Mouse (Mus musculus): ENCODE measurements around the gene Usf1. TPM values are rescaled to one million over a fixed set of nuclear protein-coding genes. Genes with fewer than 3 reads are reported as not detected.

Gene Usf1
- polyA plus RNA-seq (2015; fragmentation: Nextera tagmentation; extraction: Ambion mirVana): 18.6 and 21.3 TPM in 2 replicates

- Histone ChIP-seq H3K4me1 (replicated peaks) (peaks cover 24% of the 10 kb centered on the region), H3K9me3 (replicated peaks) (no peaks in the 10 kb centered on the region), H3K27ac (replicated peaks) (peak within 1 kb of the TSS; percentile 80), H3K9ac (peak within 1 kb of the TSS; percentile 90), H3K36me3 (replicated peaks) (peaks cover 17% of the 10 kb centered on the region), H3K4me3 (replicated peaks) (peak within 1 kb of the TSS; percentile 86), H3K4me2 (peak within 1 kb of the TSS; percentile 75), H3K27me3 (peaks cover 11% of the 10 kb centered on the region; the same call in 1 of the 2 replicates)
- peak; percentile 94 for ATAC-seq (ENCODE audit: insufficient read depth)
- under 1% methylated on average over 36 of the region's 36 CpGs for WGBS (ENCODE audit: insufficient replicate concordance)
Observed at GRCm38 (mm10) chr1:171410947-171411484, at the start of gene Usf1. Gene Usf1, plus strand, starts transcription at chr1:171411313.

- no peak for ATAC-seq (ENCODE audit: insufficient read depth)
- H3K4me3 ChIP-seq (replicated peaks): no peak overlapping the region
- 51% methylated on average over 7 of the region's 7 CpGs for WGBS (ENCODE audit: insufficient replicate concordance)
- no peak overlapping the region for H3K9ac ChIP-seq
- no peak overlapping the region for H3K4me2 ChIP-seq
- H3K27me3 ChIP-seq: peaks cover 8% of the 10 kb centered on the region; the same call in 1 of the 2 replicates
- H3K4me1 ChIP-seq (replicated peaks): peaks cover 12% of the 10 kb centered on the region
- no peak overlapping the region for H3K27ac ChIP-seq (replicated peaks)
- H3K9me3 ChIP-seq (replicated peaks): no peaks in the 10 kb centered on the region
- no peaks in the 10 kb centered on the region for H3K36me3 ChIP-seq (replicated peaks)
Observed at GRCm38 (mm10) chr1:171365934-171366333, 45.2 kb upstream of the Usf1 start.

- Histone ChIP-seq H3K27me3 (peaks cover 31% of the 10 kb centered on the region; the same call in 1 of the 2 replicates), H3K4me3 (replicated peaks) (no peak within 1 kb of the TSS), H3K9ac (no peak within 1 kb of the TSS), H3K4me2 (no peak within 1 kb of the TSS), H3K4me1 (replicated peaks) (no peaks in the 10 kb centered on the region; the same call in 1 of the 2 replicates), H3K27ac (replicated peaks) (no peak within 1 kb of the TSS), H3K36me3 (replicated peaks) (no peaks in the 10 kb centered on the region), H3K9me3 (replicated peaks) (no peaks in the 10 kb centered on the region)
- WGBS (ENCODE audit: insufficient replicate concordance): 39% methylated on average over 20 of the region's 20 CpGs
- no peak for ATAC-seq (ENCODE audit: insufficient read depth)
Observed at GRCm38 (mm10) chr1:171369845-171370556, 41.1 kb upstream of the Usf1 start, which contains the start of gene Nectin4. Gene Nectin4, plus strand, starts transcription at chr1:171370099.

GRCm38 (mm10) chr1:171372880-171373279 is 38.2 kb upstream of the Usf1 start:
- no peak for ATAC-seq (ENCODE audit: insufficient read depth)
- Histone ChIP-seq H3K4me3 (replicated peaks) (no peak overlapping the region), H3K4me2 (no peak overlapping the region), H3K9ac (no peak overlapping the region), H3K4me1 (replicated peaks) (peaks cover 5% of the 10 kb centered on the region; the same call in 1 of the 2 replicates), H3K27me3 (peaks cover 31% of the 10 kb centered on the region), H3K36me3 (replicated peaks) (no peaks in the 10 kb centered on the region), H3K27ac (replicated peaks) (no peak overlapping the region), H3K9me3 (replicated peaks) (no peaks in the 10 kb centered on the region)
- WGBS (ENCODE audit: insufficient replicate concordance): 44% methylated on average over 3 of the region's 3 CpGs

GRCm38 (mm10) chr1:171373946-171374345 is 37.2 kb upstream of the Usf1 start:
- no peak for ATAC-seq (ENCODE audit: insufficient read depth)
- H3K9me3 ChIP-seq (replicated peaks): no peaks in the 10 kb centered on the region
- H3K27me3 ChIP-seq: peaks cover 36% of the 10 kb centered on the region
- 3% methylated on average over 4 of the region's 4 CpGs for WGBS (ENCODE audit: insufficient replicate concordance)
- H3K4me3 ChIP-seq (replicated peaks): no peak overlapping the region
- no peaks in the 10 kb centered on the region for H3K36me3 ChIP-seq (replicated peaks)
- no peak overlapping the region for H3K27ac ChIP-seq (replicated peaks)
- peaks cover 5% of the 10 kb centered on the region; the same call in 1 of the 2 replicates for H3K4me1 ChIP-seq (replicated peaks)
- H3K4me2 ChIP-seq: no peak overlapping the region
- no peak overlapping the region for H3K9ac ChIP-seq

- H3K4me2 ChIP-seq: no peak overlapping the region
- peaks cover 15% of the 10 kb centered on the region for H3K4me1 ChIP-seq (replicated peaks)
- no peaks in the 10 kb centered on the region for H3K36me3 ChIP-seq (replicated peaks)
- no peak for ATAC-seq (ENCODE audit: insufficient read depth)
- no peak overlapping the region for H3K4me3 ChIP-seq (replicated peaks)
- no peak overlapping the region for H3K27ac ChIP-seq (replicated peaks)
- 38% methylated on average over 9 of the region's 9 CpGs for WGBS (ENCODE audit: insufficient replicate concordance)
- peaks cover 44% of the 10 kb centered on the region for H3K27me3 ChIP-seq
- no peak overlapping the region for H3K9ac ChIP-seq
- no peaks in the 10 kb centered on the region for H3K9me3 ChIP-seq (replicated peaks)
Observed at GRCm38 (mm10) chr1:171375646-171376097, 35.4 kb upstream of the Usf1 start.

GRCm38 (mm10) chr1:171378298-171378697 is 32.8 kb upstream of the Usf1 start:
- H3K4me2 ChIP-seq: no peak overlapping the region
- H3K4me3 ChIP-seq (replicated peaks): no peak overlapping the region
- no peaks in the 10 kb centered on the region for H3K36me3 ChIP-seq (replicated peaks)
- H3K4me1 ChIP-seq (replicated peaks): peaks cover 15% of the 10 kb centered on the region
- 71% methylated on average over 6 of the region's 6 CpGs for WGBS (ENCODE audit: insufficient replicate concordance)
- H3K9ac ChIP-seq: no peak overlapping the region
- no peak overlapping the region for H3K27ac ChIP-seq (replicated peaks)
- H3K27me3 ChIP-seq: peaks cover 34% of the 10 kb centered on the region
- no peaks in the 10 kb centered on the region for H3K9me3 ChIP-seq (replicated peaks)
- ATAC-seq (ENCODE audit: insufficient read depth): no peak

- 0 out of 2 replicates have a peak overlapping the region, but pooled peaks have one; percentile 16 for H3K4me3 ChIP-seq (replicated peaks)
- WGBS (ENCODE audit: insufficient replicate concordance): 6% methylated on average over 31 of the region's 31 CpGs
- ATAC-seq (ENCODE audit: insufficient read depth): no peak
- H3K4me1 ChIP-seq (replicated peaks): peaks cover 15% of the 10 kb centered on the region
- no peak overlapping the region for H3K9ac ChIP-seq
- H3K4me2 ChIP-seq: peak overlapping the region; percentile 39
- no peaks in the 10 kb centered on the region for H3K36me3 ChIP-seq (replicated peaks)
- H3K27ac ChIP-seq (replicated peaks): no peak overlapping the region
- H3K9me3 ChIP-seq (replicated peaks): no peaks in the 10 kb centered on the region
- H3K27me3 ChIP-seq: peaks cover 35% of the 10 kb centered on the region
Observed at GRCm38 (mm10) chr1:171379935-171380599, 31.0 kb upstream of the Usf1 start.

GRCm38 (mm10) chr1:171382096-171382620 is 29.0 kb upstream of the Usf1 start:
- Histone ChIP-seq H3K27ac (replicated peaks) (no peak overlapping the region), H3K27me3 (peaks cover 35% of the 10 kb centered on the region), H3K4me3 (replicated peaks) (no peak overlapping the region), H3K9me3 (replicated peaks) (no peaks in the 10 kb centered on the region), H3K9ac (no peak overlapping the region), H3K4me2 (no peak overlapping the region), H3K36me3 (replicated peaks) (no peaks in the 10 kb centered on the region), H3K4me1 (replicated peaks) (peaks cover 11% of the 10 kb centered on the region)
- 60% methylated on average over 11 of the region's 11 CpGs for WGBS (ENCODE audit: insufficient replicate concordance)
- ATAC-seq (ENCODE audit: insufficient read depth): no peak

- Histone ChIP-seq H3K27me3 (peaks cover 27% of the 10 kb centered on the region), H3K9me3 (replicated peaks) (no peaks in the 10 kb centered on the region), H3K4me1 (replicated peaks) (peaks cover 22% of the 10 kb centered on the region), H3K4me3 (replicated peaks) (no peak overlapping the region), H3K9ac (no peak overlapping the region), H3K4me2 (no peak overlapping the region), H3K27ac (replicated peaks) (no peak overlapping the region), H3K36me3 (replicated peaks) (no peaks in the 10 kb centered on the region)
- no peak for ATAC-seq (ENCODE audit: insufficient read depth)
- WGBS (ENCODE audit: insufficient replicate concordance): 57% methylated on average over 9 of the region's 9 CpGs
Observed at GRCm38 (mm10) chr1:171384361-171384760, 26.8 kb upstream of the Usf1 start.

- Histone ChIP-seq H3K9ac (no peak overlapping the region), H3K27ac (replicated peaks) (no peak overlapping the region), H3K4me1 (replicated peaks) (peaks cover 15% of the 10 kb centered on the region), H3K27me3 (peaks cover 19% of the 10 kb centered on the region), H3K9me3 (replicated peaks) (no peaks in the 10 kb centered on the region), H3K36me3 (replicated peaks) (no peaks in the 10 kb centered on the region), H3K4me2 (no peak overlapping the region), H3K4me3 (replicated peaks) (no peak overlapping the region)
- 55% methylated on average over 9 of the region's 9 CpGs for WGBS (ENCODE audit: insufficient replicate concordance)
- no peak for ATAC-seq (ENCODE audit: insufficient read depth)
Observed at GRCm38 (mm10) chr1:171385171-171385570, 25.9 kb upstream of the Usf1 start.

All from liver, embryonic 15.5 days (tissue).